Comparison of ENCODE assay signal across 8 mouse cellular contexts in genomic region chr4:57780833-57781641, GRCm38 (mm10).
A peak's percentile ranks its signal among the peaks of the same experiment; 100 is the strongest.
DNase-seq lines count a peak whose midpoint lies in the region; ATAC-seq and TF ChIP-seq lines count a peak whose summit lies in the region.

No protein-coding gene starts in this region.

- no peaks in the 10 kb centered on the region for H3K9me3 ChIP-seq in kidney, postnatal 0 days (replicated peaks; ENCODE audit: low read length)
- no peaks in the 10 kb centered on the region for H3K9me3 ChIP-seq in hindbrain, embryonic 16.5 days (ENCODE audit: control insufficient read depth, low read length)
- no peaks in the 10 kb centered on the region for H3K9me3 ChIP-seq in neural tube, embryonic 13.5 days

- no peaks in the 10 kb centered on the region for H3K36me3 ChIP-seq in kidney, postnatal 0 days (ENCODE audit: insufficient read depth, low read length)
- no peaks in the 10 kb centered on the region for H3K36me3 ChIP-seq in hindbrain, embryonic 16.5 days (ENCODE audit: control insufficient read depth, insufficient read depth, low read length)
- no peaks in the 10 kb centered on the region for H3K36me3 ChIP-seq in neural tube, embryonic 13.5 days

- peak; percentile 43 for DNase-seq in kidney, postnatal 0 days (ENCODE audit: low spot score)
- no peak for DNase-seq in kidney, postnatal 25 days
- DNase-seq in embryo, embryonic 9.5 days (ENCODE audit: extremely low spot score), result peak; percentile 46
- DNase-seq in layer of hippocampus, adult 9-11 months, result no peak
- DNase-seq in kidney, adult 18-20 months, result no peak
- DNase-seq in lung, postnatal 36 days, result no peak

- WGBS in kidney, postnatal 0 days, result 12% methylated on average over 20 of the region's 20 CpGs
- WGBS in hindbrain, embryonic 16.5 days, result 5% methylated on average over 20 of the region's 20 CpGs
- WGBS in neural tube, embryonic 13.5 days, result 3% methylated on average over 20 of the region's 20 CpGs

- no peak overlapping the region for H3K9ac ChIP-seq in kidney, postnatal 0 days (ENCODE audit: low read depth, low read length)
- H3K9ac ChIP-seq in hindbrain, embryonic 16.5 days (ENCODE audit: low read depth, low read length), result no peak overlapping the region
- no peak overlapping the region for H3K9ac ChIP-seq in neural tube, embryonic 13.5 days

- no peak overlapping the region for H3K4me2 ChIP-seq in kidney, postnatal 0 days (ENCODE audit: low read length)
- peak overlapping the region; percentile 18; the same call in 1 of the 2 replicates for H3K4me2 ChIP-seq in hindbrain, embryonic 16.5 days (ENCODE audit: low read length)
- H3K4me2 ChIP-seq in neural tube, embryonic 13.5 days, result peak overlapping the region; percentile 8

- H3K4me1 ChIP-seq in kidney, postnatal 0 days (replicated peaks; ENCODE audit: insufficient read depth, low read length), result peaks cover 6% of the 10 kb centered on the region
- H3K4me1 ChIP-seq in hindbrain, embryonic 16.5 days (ENCODE audit: control insufficient read depth, insufficient read depth, low read depth, low read length), result peaks cover 14% of the 10 kb centered on the region
- H3K4me1 ChIP-seq in neural tube, embryonic 13.5 days (replicated peaks), result peaks cover 37% of the 10 kb centered on the region

- TF ChIP-seq CTCF in kidney, postnatal 0 days (IDR thresholded peaks at IDR 0.05; ENCODE audit: low read depth), result no peak

- H3K4me3 ChIP-seq in kidney, postnatal 0 days (replicated peaks; ENCODE audit: low read depth, low read length), result no peak overlapping the region; the same call in 1 of the 2 replicates
- H3K4me3 ChIP-seq in hindbrain, embryonic 16.5 days (ENCODE audit: low read length), result no peak overlapping the region
- H3K4me3 ChIP-seq in neural tube, embryonic 13.5 days, result no peak overlapping the region

- no peak for ATAC-seq in kidney, postnatal 0 days (replicated peaks; ENCODE audit: low FRiP score, low read depth)
- ATAC-seq in hindbrain, embryonic 16.5 days, result 0 out of 2 replicates have a peak, but pooled peaks have one; percentile 3
- peak; percentile 48; the same call in 1 of the 2 replicates for ATAC-seq in neural tube, embryonic 13.5 days (ENCODE audit: low read depth)

- H3K27me3 ChIP-seq in kidney, postnatal 0 days (ENCODE audit: insufficient read depth, low read length), result no peaks in the 10 kb centered on the region
- no peaks in the 10 kb centered on the region for H3K27me3 ChIP-seq in hindbrain, embryonic 16.5 days (replicated peaks; ENCODE audit: control insufficient read depth, insufficient read depth, low read length)
- no peaks in the 10 kb centered on the region for H3K27me3 ChIP-seq in neural tube, embryonic 13.5 days

- H3K27ac ChIP-seq in kidney, postnatal 0 days, result no peak overlapping the region
- H3K27ac ChIP-seq in hindbrain, embryonic 16.5 days (ENCODE audit: low read depth, low read length), result peak overlapping the region; percentile 2; the same call in 1 of the 2 replicates
- H3K27ac ChIP-seq in neural tube, embryonic 13.5 days (replicated peaks), result peak overlapping the region; percentile 23; the same call in 1 of the 2 replicates

Comparison
In these comparisons a context has a peak if more than half of its experiments do, and no peak if none do; other contexts are left out.
1. DNase-seq: peak in kidney, postnatal 0 days (single experiment) and embryo, embryonic 9.5 days (single experiment); none in kidney, postnatal 25 days (0 of 2), layer of hippocampus, adult 9-11 months (single experiment), kidney, adult 18-20 months (single experiment) and lung, postnatal 36 days (single experiment).